In the genomic region with DNA sequence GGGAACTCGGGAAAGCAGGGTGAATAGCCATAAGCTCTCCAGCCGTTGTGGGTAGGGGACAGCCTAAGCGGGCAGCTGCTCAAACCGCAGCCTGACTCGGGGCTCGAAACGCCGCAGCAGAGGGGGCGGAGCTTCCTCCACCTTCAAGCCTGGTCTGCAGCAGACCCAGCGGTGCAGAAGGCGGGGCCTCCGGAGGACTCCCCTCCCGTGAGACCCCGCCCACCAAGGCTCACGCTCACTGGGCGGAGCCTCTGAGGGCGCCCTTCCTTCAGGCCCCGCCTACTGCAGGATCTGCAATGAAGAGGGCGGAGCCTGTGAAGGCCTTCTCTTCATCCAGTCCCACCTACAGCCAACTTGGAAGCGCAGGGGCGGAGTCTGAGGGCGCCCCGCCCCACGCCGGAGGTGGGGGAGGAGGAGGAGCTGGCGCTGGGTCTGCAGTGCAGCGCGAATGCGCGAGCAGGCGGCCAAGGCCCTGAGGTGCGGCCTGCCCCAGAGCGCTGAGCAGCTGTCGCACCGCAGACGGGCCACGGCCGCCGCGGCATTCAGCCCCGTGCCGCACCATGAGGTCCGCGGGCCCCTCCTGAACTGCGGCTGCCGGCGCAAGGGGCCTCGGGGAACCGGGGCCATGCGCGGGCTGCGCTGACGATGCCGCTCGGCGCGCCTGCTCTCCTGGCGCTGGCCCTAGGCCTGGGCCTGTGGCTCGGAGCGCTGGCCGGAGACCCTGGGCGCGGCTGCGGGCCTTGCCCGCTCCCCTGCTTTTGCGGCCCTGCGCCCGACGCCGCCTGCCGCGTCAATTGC, we compare ENCODE assay signal across 8 mouse cellular contexts. TPM values are rescaled to one million over a fixed set of nuclear protein-coding genes. Genes with fewer than 3 reads are reported as not detected.
DNase-seq lines count a peak whose midpoint lies in the region; ATAC-seq and TF ChIP-seq lines count a peak whose summit lies in the region.

TSS of gene Pkd1 (plus strand) at position 217 of the 798 bp plus-strand sequence.

- H3K4me1 ChIP-seq in MEL (ENCODE audit: control insufficient read depth in 1 of 2, insufficient read depth in 2 of 2, low read length in 2 of 2) = peaks cover 2 to 7% of the 10 kb centered on the region in 2 experiments; a peak in 3 of 4 replicates
- H3K4me1 ChIP-seq in cerebellum, adult 2 months (ENCODE audit: control insufficient read depth, insufficient read depth, low read length) = peaks cover 7% of the 10 kb centered on the region; the same call in 1 of the 2 replicates
- peaks cover 19% of the 10 kb centered on the region for H3K4me1 ChIP-seq in forebrain, postnatal 0 days (ENCODE audit: insufficient read depth)
- peaks cover 37% of the 10 kb centered on the region for H3K4me1 ChIP-seq in lung, embryonic 15.5 days

- peak within 1 kb of the TSS; percentile 69 for H3K27ac ChIP-seq in MEL (ENCODE audit: control insufficient read depth, low read depth, low read length)
- peak within 1 kb of the TSS; percentile 90 for H3K27ac ChIP-seq in cerebellum, adult 2 months (ENCODE audit: insufficient read depth, low read length)
- peak within 1 kb of the TSS; percentile 93 for H3K27ac ChIP-seq in forebrain, postnatal 0 days (ENCODE audit: low read depth, low read length)
- H3K27ac ChIP-seq in lung, embryonic 15.5 days = peak within 1 kb of the TSS; percentile 93

- H3K4me3 ChIP-seq in MEL (ENCODE audit: control insufficient read depth in 1 of 2, insufficient read depth in 1 of 2, low read depth in 2 of 2, low read length in 2 of 2) = peak within 1 kb of the TSS; percentile 79 to 86
- peak within 1 kb of the TSS; percentile 70 for H3K4me3 ChIP-seq in cerebellum, adult 2 months (replicated peaks; ENCODE audit: insufficient read depth, low read depth, low read length)
- peak within 1 kb of the TSS; percentile 88 for H3K4me3 ChIP-seq in forebrain, postnatal 0 days (ENCODE audit: low read depth, low read length)
- peak within 1 kb of the TSS; percentile 68 for H3K4me3 ChIP-seq in lung, embryonic 15.5 days

- H3K9me3 ChIP-seq in MEL (replicated peaks; ENCODE audit: insufficient read depth, low read length) = no peaks in the 10 kb centered on the region
- no peaks in the 10 kb centered on the region for H3K9me3 ChIP-seq in forebrain, postnatal 0 days (ENCODE audit: low read length)
- no peaks in the 10 kb centered on the region for H3K9me3 ChIP-seq in lung, embryonic 15.5 days

- peak; percentile 99 for DNase-seq in MEL (ENCODE audit: low read depth, low spot score)
- DNase-seq in cerebellum, adult 2 months = peak; percentile 99
- peak; percentile 97 for DNase-seq in forebrain, postnatal 0 days
- peak; percentile 99 for DNase-seq in heart, postnatal 4 days
- DNase-seq in layer of hippocampus, adult 8-10 months (ENCODE audit: low spot score in 2 of 2) = peak; percentile 98 to 99
- DNase-seq in ovary, adult 18-20 months (ENCODE audit: low spot score) = peak; percentile 99
- DNase-seq in thymus, postnatal 0 days (ENCODE audit: low spot score) = peak; percentile 100

- H3K27me3 ChIP-seq in MEL (ENCODE audit: control insufficient read depth in 1 of 2, insufficient read depth in 2 of 2, low read length in 2 of 2) = no peaks in the 10 kb centered on the region
- no peaks in the 10 kb centered on the region for H3K27me3 ChIP-seq in cerebellum, adult 2 months (ENCODE audit: control insufficient read depth, insufficient read depth, low read length)
- H3K27me3 ChIP-seq in forebrain, postnatal 0 days (ENCODE audit: insufficient read depth, low read length) = no peaks in the 10 kb centered on the region
- no peaks in the 10 kb centered on the region for H3K27me3 ChIP-seq in lung, embryonic 15.5 days

- H3K9ac ChIP-seq in MEL (ENCODE audit: control insufficient read depth, low read depth, low read length, poor library complexity, severe bottlenecking) = peak within 1 kb of the TSS; percentile 84
- H3K9ac ChIP-seq in forebrain, postnatal 0 days = peak within 1 kb of the TSS; percentile 96
- peak within 1 kb of the TSS; percentile 76 for H3K9ac ChIP-seq in lung, embryonic 15.5 days

- under 1% methylated on average over 72 of the region's 72 CpGs for WGBS in cerebellum, adult 2 months
- 3% methylated on average over 71 of the region's 72 CpGs for WGBS in forebrain, postnatal 0 days
- under 1% methylated on average over 66 of the region's 72 CpGs for whole genome bisulfite sequencing in lung, embryonic 15.5 days

- no peak for TF ChIP-seq CTCF in MEL (IDR thresholded peaks at IDR 0.05 in 2 of 3, conservative IDR thresholded peaks at IDR 0.05 in 1 of 3; ENCODE audit: control insufficient read depth in 1 of 3, insufficient read depth in 1 of 3, low read depth in 2 of 3, low read length in 3 of 3, poor library complexity in 1 of 3, severe bottlenecking in 1 of 3)
- TF ChIP-seq CTCF in cerebellum, adult 2 months (IDR thresholded peaks at IDR 0.05; ENCODE audit: borderline replicate concordance, insufficient read depth, low read depth, low read length) = no peak
- TF ChIP-seq CTCF in forebrain, postnatal 0 days (IDR thresholded peaks at IDR 0.05; ENCODE audit: low read depth) = no peak

- peak; percentile 94 for ATAC-seq in forebrain, postnatal 0 days
- peak; percentile 96 for ATAC-seq in lung, embryonic 15.5 days (ENCODE audit: borderline replicate concordance, extremely low read depth, low FRiP score, low TSS enrichment)

- peak within 1 kb of the TSS; percentile 84 for H3K4me2 ChIP-seq in forebrain, postnatal 0 days (ENCODE audit: low read depth)
- peak within 1 kb of the TSS; percentile 86 for H3K4me2 ChIP-seq in lung, embryonic 15.5 days

- peaks cover 7% of the 10 kb centered on the region for H3K79me2 ChIP-seq in MEL (ENCODE audit: control insufficient read depth, insufficient read depth, low read length, poor library complexity)

- TF ChIP-seq RAD21 in MEL (IDR thresholded peaks at IDR 0.05; ENCODE audit: low read depth, low read length) = no peak

- no peak for TF ChIP-seq EP300 in MEL (IDR thresholded peaks at IDR 0.05; ENCODE audit: low read depth in 1 of 2, low read length in 2 of 2)

- peaks cover 0 to 8% of the 10 kb centered on the region in 2 experiments; a peak in 1 of 4 replicates for H3K36me3 ChIP-seq in MEL (ENCODE audit: control insufficient read depth in 1 of 2, insufficient read depth in 2 of 2, low read length in 2 of 2)
- H3K36me3 ChIP-seq in forebrain, postnatal 0 days (ENCODE audit: insufficient read depth) = no peaks in the 10 kb centered on the region
- no peaks in the 10 kb centered on the region for H3K36me3 ChIP-seq in lung, embryonic 15.5 days

- peak; percentile 89 to 94 for TF ChIP-seq POLR2A in MEL (IDR thresholded peaks at IDR 0.05; ENCODE audit: control insufficient read depth in 1 of 2, insufficient read depth in 1 of 2, low read depth in 1 of 2, low read length in 2 of 2, poor library complexity in 1 of 2)
- TF ChIP-seq POLR2A in cerebellum, adult 2 months (IDR thresholded peaks at IDR 0.05; ENCODE audit: borderline replicate concordance, insufficient read depth, low read length) = peak; percentile 91

TF ChIP-seq in MEL, 35 proteins besides CTCF, POLR2A, EP300 and RAD21:
- no peak for TF ChIP-seq UBTF (IDR thresholded peaks at IDR 0.05; ENCODE audit: borderline replicate concordance, insufficient read depth, low read depth, low read length)
- 0 out of 2 replicates have a peak, but pooled peaks have one; percentile 38 for TF ChIP-seq CHD1 (IDR thresholded peaks at IDR 0.05; ENCODE audit: low read depth, low read length)
- TF ChIP-seq ZMIZ1 (IDR thresholded peaks at IDR 0.05; ENCODE audit: low read depth, low read length) = peak; percentile 88
- TF ChIP-seq ELF1 (IDR thresholded peaks at IDR 0.05; ENCODE audit: low read depth, low read length) = peak; percentile 40; the same call in 1 of the 2 replicates
- no peak for TF ChIP-seq MEF2A (IDR thresholded peaks at IDR 0.05; ENCODE audit: extremely low read depth, insufficient replicate concordance, low read depth, low read length, poor library complexity, severe bottlenecking)
- TF ChIP-seq TBP (IDR thresholded peaks at IDR 0.05; ENCODE audit: low read depth, low read length) = 0 out of 2 replicates have a peak, but pooled peaks have one; percentile 55
- peak; percentile 15; the same call in 1 of the 2 replicates for TF ChIP-seq TCF12 (IDR thresholded peaks at IDR 0.05; ENCODE audit: low read depth, low read length)
- TF ChIP-seq MXI1 (IDR thresholded peaks at IDR 0.05; ENCODE audit: low read depth, low read length) = peak; percentile 16; the same call in 1 of the 2 replicates
- peak; percentile 82 for TF ChIP-seq POLR2AphosphoS2 (IDR thresholded peaks at IDR 0.05; ENCODE audit: low read length)
- peak; percentile 91 for TF ChIP-seq NELFE (IDR thresholded peaks at IDR 0.05; ENCODE audit: low read depth, low read length)
- TF ChIP-seq MAZ (IDR thresholded peaks at IDR 0.05; ENCODE audit: low read depth, low read length) = peak; percentile 95
- peak; percentile 61; the same call in 1 of the 2 replicates for TF ChIP-seq HCFC1 (IDR thresholded peaks at IDR 0.05; ENCODE audit: low read depth, low read length)
- TF ChIP-seq POLR2AphosphoS5 (IDR thresholded peaks at IDR 0.05; ENCODE audit: borderline replicate concordance, low read depth, low read length) = no peak
- TF ChIP-seq NRF1 (IDR thresholded peaks at IDR 0.05; ENCODE audit: insufficient read depth, low read depth, low read length, poor library complexity, severe bottlenecking) = peak; percentile 68
- peak; percentile 44; the same call in 1 of the 2 replicates for TF ChIP-seq SIN3A (IDR thresholded peaks at IDR 0.05; ENCODE audit: low read length)

RNA-seq across cellular contexts. Expression of gene Pkd1, which starts in this region (rescaled TPM):
- 10.3 and 10.6 TPM in 2 replicates for total RNA-seq in MEL (2012; rRNA removed)
- polyA plus RNA-seq in MEL (2012; ENCODE audit: insufficient read depth in 1 of 2, insufficient read length in 2 of 2, low read depth in 1 of 2, low replicate concordance in 2 of 2, missing spikeins in 1 of 2) = 10 to 100 TPM in 1 of 2 experiments, not detected in 1; 10.7 TPM
- polyA plus RNA-seq in cerebellum, adult 2 months (2012; rRNA removed) = 122 and 132 TPM in 2 replicates
- total RNA-seq in forebrain, postnatal 0 days (2014; rRNA removed) = 48.9 and 58.8 TPM in 2 replicates
- polyA plus RNA-seq in forebrain, postnatal 0 days (2015; fragmentation: Nextera tagmentation; extraction: Ambion mirVana) = 4.9 and 8.9 TPM in 2 replicates
- total RNA-seq in heart, postnatal 4 days (2021) = 10 to 100 TPM; 50.1 to 52.6 TPM
- total RNA-seq in layer of hippocampus, adult 8-10 months (2022) = 100 to 1,000 TPM in 1 of 4 experiments, 10 to 100 TPM in 3; 72.1 to 120 (median 88.4) TPM
- polyA plus RNA-seq in lung, embryonic 15.5 days (2015; fragmentation: Nextera tagmentation; extraction: Ambion mirVana) = 24.7 and 30.2 TPM in 2 replicates
- polyA plus RNA-seq in thymus, postnatal 0 days (2015; fragmentation: Nextera tagmentation; extraction: Ambion mirVana) = 4.6 and 6.4 TPM in 2 replicates

Comparison
In these comparisons a context has a peak if more than half of its experiments do, and no peak if none do; other contexts are left out.
1. Peak in every context shown above with its lines: DNase-seq, ATAC-seq, H3K4me3 ChIP-seq and H3K27ac ChIP-seq.